Mouse (Mus musculus) CH12.LX (cell line): Measurements from ENCODE around the gene Slc38a10.

Experiments
- CTCF ChIP-seq, 2 experiments: IDR thresholded peaks in 1 of 2; conservative IDR thresholded peaks in 1 of 2; 2 replicates each; pipeline ENCODE4 v1.5.1; 2011 to 2012; ENCODE audit warnings: low read depth in 2 of 2, low read length in 2 of 2, improper control_type of control experiment in 1 of 2, inconsistent platforms in 1 of 2, mild to moderate bottlenecking in 1 of 2, moderate library complexity in 1 of 2
- POLR2A ChIP-seq: IDR thresholded peaks from 2 replicates; pipeline ENCODE4 v1.6.1; 2011; ENCODE audit warnings: low read depth, mild to moderate bottlenecking, improper control_type of control experiment, low read length

DNA sequence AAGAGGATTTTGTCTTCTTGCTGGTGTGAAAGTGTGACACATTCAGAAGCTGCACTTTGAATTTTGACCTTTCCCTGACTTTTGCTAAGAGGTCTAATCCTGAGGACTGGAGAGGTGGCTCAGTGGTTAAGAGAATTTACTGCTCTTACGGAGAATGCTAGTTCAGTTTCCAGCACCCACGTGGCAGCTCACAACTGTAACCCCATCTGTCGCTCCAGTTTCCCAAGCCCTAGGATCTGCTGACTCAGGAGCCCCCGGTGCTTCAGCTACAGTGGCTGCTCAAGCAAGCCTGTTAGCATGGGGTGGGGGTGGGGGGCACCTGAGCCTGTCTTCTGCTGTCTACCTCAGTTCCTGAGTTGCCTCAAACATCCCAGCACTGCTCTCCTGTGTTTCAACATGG lies 28.2 kb upstream of the Slc38a10 start:
- no peak for TF ChIP-seq POLR2A
- TF ChIP-seq CTCF (conservative IDR thresholded peaks at IDR 0.05 in 1 of 2, IDR thresholded peaks at IDR 0.05 in 1 of 2; ENCODE audit: low read depth in 2 of 2, low read length in 2 of 2): no peak
